Mouse (Mus musculus) hindbrain, embryonic 11.5 days (tissue): ENCODE measurements around the gene Rnf152. TPM values are rescaled to one million over a fixed set of nuclear protein-coding genes. Genes with fewer than 3 reads are reported as not detected.

ENCODE experiments used
- ATAC-seq: fragments of 200-750 bp; cut with Nextera tagmentation; 2 replicates; pipeline ENCODE4 v1.8.0; 2017; ENCODE audit warnings: mild to moderate bottlenecking, moderate TSS enrichment, moderate library complexity; ENCODE audit not compliant: low FRiP score
- DNase-seq: peaks from one replicate; pipeline ENCODE4 v3.0.0-alpha.2; 2015; ENCODE audit warnings: low spot score
- H3K27ac ChIP-seq: fragments of 300-500 bp; sonication (generic); 2 replicates; pipeline ENCODE4 v1.5.1; 2014; ENCODE audit warnings: mild to moderate bottlenecking, low read depth, low read length
- H3K27me3 ChIP-seq: fragments of 300-500 bp; sonication (generic); 2 replicates; pipeline ENCODE4 v1.6.1; 2014; ENCODE audit warnings: mild to moderate bottlenecking, low read length, moderate library complexity, mixed read lengths; ENCODE audit not compliant: control insufficient read depth, insufficient read depth
- H3K36me3 ChIP-seq: fragments of 300-500 bp; sonication (generic); 2 replicates; pipeline ENCODE4 v1.6.1; 2014; ENCODE audit warnings: mild to moderate bottlenecking, low read length, moderate library complexity, mixed read lengths; ENCODE audit not compliant: control insufficient read depth, insufficient read depth
- H3K4me1 ChIP-seq: fragments of 300-500 bp; sonication (generic); replicated peaks from 2 replicates; pipeline ENCODE4 v1.6.1; 2014; ENCODE audit warnings: low read length, mixed read lengths; ENCODE audit not compliant: control insufficient read depth, insufficient read depth
- H3K4me2 ChIP-seq: fragments of 300-500 bp; sonication (generic); replicated peaks from 2 replicates; pipeline ENCODE4 v1.6.1; 2014; ENCODE audit warnings: mild to moderate bottlenecking, low read depth, low read length
- H3K4me3 ChIP-seq: fragments of 300-500 bp; sonication (generic); 2 replicates; pipeline ENCODE4 v1.5.1; 2014; ENCODE audit warnings: low read depth, low read length
- H3K9ac ChIP-seq: fragments of 300-500 bp; sonication (generic); 2 replicates; pipeline ENCODE4 v1.6.1; 2014; ENCODE audit warnings: low read depth, low read length
- H3K9me3 ChIP-seq: fragments of 300-500 bp; sonication (generic); 2 replicates; pipeline ENCODE4 v1.6.1; 2016; ENCODE audit warnings: low read length; ENCODE audit not compliant: control insufficient read depth
- WGBS: fragments of 180-500 bp; shearing (Covaris S2); extraction: QIAGEN DNeasy Blood & Tissue Kit; methylation state at CpG from one replicate; pipeline ENCODE4 v1.1.7; 2014; 5-methylcytosine and 5-hydroxymethylcytosine counted together
- polyA plus RNA-seq: library from polyadenylated mRNA; unstranded; fragments of >200 nt; fragmentation: Nextera tagmentation; extraction: Ambion mirVana; gene quantifications from 2 replicates; pipeline ENCODE4 v1.2.1, GENCODE M21; 2014

Gene Rnf152
- polyA plus RNA-seq = 2.3 and 2.5 TPM in 2 replicates

- Histone ChIP-seq H3K4me1 (no peaks in the 10 kb centered on the region), H3K9ac (peak within 1 kb of the TSS; percentile 67), H3K27ac (0 out of 2 replicates have a peak within 1 kb of the TSS, but pooled peaks have one; percentile 58), H3K36me3 (no peaks in the 10 kb centered on the region), H3K4me2 (peak within 1 kb of the TSS; percentile 58), H3K4me3 (peak within 1 kb of the TSS; percentile 69), H3K9me3 (no peaks in the 10 kb centered on the region), H3K27me3 (peaks cover 2% of the 10 kb centered on the region; the same call in 1 of the 2 replicates)
- WGBS = under 1% methylated on average over 52 of the region's 58 CpGs
- ATAC-seq (peak; percentile 80), DNase-seq (peak; percentile 74)
Observed at GRCm38 (mm10) chr1:105356291-105357011, at the start of gene Rnf152. Gene Rnf152 (minus strand): TSS chr1:105356710.

- H3K27ac ChIP-seq = no peak overlapping the region
- H3K9ac ChIP-seq = no peak overlapping the region
- 79% methylated on average over 1 of the region's 1 CpGs for WGBS
- ATAC-seq (no peak), DNase-seq (no peak)
- H3K4me1 ChIP-seq = no peaks in the 10 kb centered on the region
- no peak overlapping the region for H3K4me3 ChIP-seq
- H3K36me3 ChIP-seq = no peaks in the 10 kb centered on the region
- H3K27me3 ChIP-seq = no peaks in the 10 kb centered on the region
- H3K9me3 ChIP-seq = no peaks in the 10 kb centered on the region
- H3K4me2 ChIP-seq = no peak overlapping the region
Observed at GRCm38 (mm10) chr1:105402853-105403252, 46.3 kb upstream of the Rnf152 start.

- H3K9ac ChIP-seq = no peak overlapping the region
- ATAC-seq (no peak), DNase-seq (no peak)
- no peak overlapping the region for H3K4me3 ChIP-seq
- H3K4me2 ChIP-seq = no peak overlapping the region
- no peaks in the 10 kb centered on the region for H3K9me3 ChIP-seq
- no peaks in the 10 kb centered on the region for H3K27me3 ChIP-seq
- no peaks in the 10 kb centered on the region for H3K4me1 ChIP-seq
- no peak overlapping the region for H3K27ac ChIP-seq
- H3K36me3 ChIP-seq = no peaks in the 10 kb centered on the region
- 85% methylated on average over 4 of the region's 4 CpGs for WGBS
Observed at GRCm38 (mm10) chr1:105384141-105384937, 27.8 kb upstream of the Rnf152 start.

GRCm38 (mm10) chr1:105377546-105377945, 21.0 kb upstream of the Rnf152 start:
- Histone ChIP-seq H3K9me3 (no peaks in the 10 kb centered on the region), H3K27me3 (no peaks in the 10 kb centered on the region), H3K36me3 (no peaks in the 10 kb centered on the region), H3K27ac (no peak overlapping the region), H3K4me2 (no peak overlapping the region), H3K4me3 (no peak overlapping the region), H3K9ac (no peak overlapping the region), H3K4me1 (no peaks in the 10 kb centered on the region)
- DNase-seq (no peak), ATAC-seq (no peak)

- H3K9me3 ChIP-seq = no peaks in the 10 kb centered on the region
- 88% methylated on average over 4 of the region's 4 CpGs for WGBS
- H3K4me1 ChIP-seq = no peaks in the 10 kb centered on the region
- no peak overlapping the region for H3K4me3 ChIP-seq
- DNase-seq (no peak), ATAC-seq (no peak)
- no peaks in the 10 kb centered on the region for H3K36me3 ChIP-seq
- H3K9ac ChIP-seq = no peak overlapping the region
- no peaks in the 10 kb centered on the region for H3K27me3 ChIP-seq
- no peak overlapping the region for H3K4me2 ChIP-seq
- no peak overlapping the region for H3K27ac ChIP-seq
Observed at GRCm38 (mm10) chr1:105374618-105375017, 18.1 kb upstream of the Rnf152 start.

- DNase-seq (no peak), ATAC-seq (no peak)
- Histone ChIP-seq H3K9me3 (no peaks in the 10 kb centered on the region), H3K27ac (no peak overlapping the region), H3K9ac (no peak overlapping the region), H3K27me3 (no peaks in the 10 kb centered on the region), H3K4me3 (no peak overlapping the region), H3K4me2 (no peak overlapping the region), H3K4me1 (no peaks in the 10 kb centered on the region), H3K36me3 (no peaks in the 10 kb centered on the region)
Observed at GRCm38 (mm10) chr1:105362701-105363100, 6.2 kb upstream of the Rnf152 start.

GRCm38 (mm10) chr1:105358896-105359295, 2.4 kb upstream of the Rnf152 start:
- no peak for ATAC-seq
- no peak overlapping the region for H3K4me3 ChIP-seq
- H3K27me3 ChIP-seq = peaks cover 2% of the 10 kb centered on the region; the same call in 1 of the 2 replicates
- 70% methylated on average over 4 of the region's 4 CpGs for WGBS
- no peak overlapping the region for H3K4me2 ChIP-seq
- H3K9ac ChIP-seq = no peak overlapping the region
- no peak for DNase-seq
- H3K9me3 ChIP-seq = no peaks in the 10 kb centered on the region
- no peak overlapping the region for H3K27ac ChIP-seq
- no peaks in the 10 kb centered on the region for H3K36me3 ChIP-seq
- H3K4me1 ChIP-seq = no peaks in the 10 kb centered on the region

- 0 out of 2 replicates have a peak overlapping the region, but pooled peaks have one; percentile 58 for H3K27ac ChIP-seq
- 2% methylated on average over 22 of the region's 23 CpGs for WGBS
- no peaks in the 10 kb centered on the region for H3K4me1 ChIP-seq
- no peaks in the 10 kb centered on the region for H3K9me3 ChIP-seq
- peaks cover 2% of the 10 kb centered on the region; the same call in 1 of the 2 replicates for H3K27me3 ChIP-seq
- peak overlapping the region; percentile 58 for H3K4me2 ChIP-seq
- ATAC-seq = peak; percentile 68
- peak overlapping the region; percentile 69 for H3K4me3 ChIP-seq
- H3K9ac ChIP-seq = peak overlapping the region; percentile 67
- H3K36me3 ChIP-seq = no peaks in the 10 kb centered on the region
- no peak for DNase-seq
Observed at GRCm38 (mm10) chr1:105355910-105356290, 610 bp downstream of the Rnf152 start.
